Mouse (Mus musculus): ENCODE results near the gene Amotl2. TPM values are rescaled to one million over a fixed set of nuclear protein-coding genes. Genes with fewer than 3 reads are reported as not detected.

Amotl2 gene
- polyA plus RNA-seq, 1 experiment from 2014 or later = 10.4 TPM

- H3K4me3 ChIP-seq = peak overlapping the region; percentile 58
- peaks cover 49% of the 10 kb centered on the region for H3K4me1 ChIP-seq
- WGBS (ENCODE audit: insufficient replicate concordance) = 65% methylated on average over 18 of the region's 18 CpGs
Observed at GRCm38 (mm10) chr9:102720567-102721167, 4.2 kb downstream of the Amotl2 start.

GRCm38 (mm10) chr9:102721406-102721978, 5.0 kb downstream of the Amotl2 start:
- H3K36me3 ChIP-seq = peaks cover 35% of the 10 kb centered on the region
- H3K27me3 ChIP-seq (replicated peaks) = peaks cover 63% of the 10 kb centered on the region
- H3K27ac ChIP-seq = peak overlapping the region; percentile 48; the same call in 1 of the 2 replicates
- no peak overlapping the region; the same call in 1 of the 2 replicates for H3K4me3 ChIP-seq
- WGBS (ENCODE audit: insufficient replicate concordance) = 59% methylated on average over 3 of the region's 3 CpGs
- H3K4me1 ChIP-seq = peaks cover 54% of the 10 kb centered on the region
- H3K4me2 ChIP-seq = peak overlapping the region; percentile 63
- no peaks in the 10 kb centered on the region for H3K9me3 ChIP-seq (replicated peaks)
- no peak overlapping the region for H3K9ac ChIP-seq
- ATAC-seq = no peak

More at GRCm38 (mm10) chr9:102720567-102721167, 4.2 kb downstream of the Amotl2 start:
- Histone ChIP-seq H3K36me3 (peaks cover 35% of the 10 kb centered on the region), H3K4me2 (peak overlapping the region; percentile 63), H3K9ac (peak overlapping the region; percentile 29), H3K27me3 (replicated peaks) (peaks cover 63% of the 10 kb centered on the region), H3K27ac (peak overlapping the region; percentile 33; the same call in 1 of the 2 replicates), H3K9me3 (replicated peaks) (no peaks in the 10 kb centered on the region)
- ATAC-seq = no peak

- Histone ChIP-seq H3K27ac (peak overlapping the region; percentile 48; the same call in 1 of the 2 replicates), H3K9ac (no peak overlapping the region), H3K4me2 (peak overlapping the region; percentile 63; the same call in 1 of the 2 replicates), H3K9me3 (replicated peaks) (no peaks in the 10 kb centered on the region), H3K36me3 (peaks cover 38% of the 10 kb centered on the region), H3K27me3 (replicated peaks) (peaks cover 57% of the 10 kb centered on the region), H3K4me1 (peaks cover 59% of the 10 kb centered on the region), H3K4me3 (no peak overlapping the region)
- WGBS (ENCODE audit: insufficient replicate concordance) = 28% methylated on average over 9 of the region's 9 CpGs
- ATAC-seq = no peak
Observed at GRCm38 (mm10) chr9:102722071-102722561, 5.6 kb downstream of the Amotl2 start.

DNA sequence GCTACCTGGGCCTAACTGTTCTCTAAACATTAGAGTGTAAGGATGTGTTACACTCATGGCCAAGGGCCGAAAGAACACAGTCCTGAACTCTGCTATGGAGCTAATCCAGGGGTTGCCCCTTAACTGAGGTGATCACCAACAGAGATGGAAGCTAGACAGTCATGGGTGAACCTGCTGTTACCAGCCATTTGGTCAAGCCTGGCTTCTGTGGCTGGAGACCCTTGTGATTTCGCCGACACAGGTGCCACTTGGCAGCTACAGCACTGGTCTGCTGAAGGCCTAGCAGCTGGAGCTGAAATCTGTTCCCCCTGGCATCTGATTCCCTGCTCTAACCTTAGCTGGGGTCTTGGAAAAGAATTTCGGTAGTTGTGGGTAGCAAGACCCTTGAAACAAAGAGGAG, 6.3 kb downstream of the Amotl2 start:
- H3K4me2 ChIP-seq = no peak overlapping the region

GRCm38 (mm10) chr9:102723241-102723709, 6.8 kb downstream of the Amotl2 start:
- H3K27me3 ChIP-seq (replicated peaks) = peaks cover 45% of the 10 kb centered on the region
- H3K9ac ChIP-seq = no peak overlapping the region
- no peak overlapping the region for H3K27ac ChIP-seq
- peaks cover 68% of the 10 kb centered on the region for H3K4me1 ChIP-seq
- H3K9me3 ChIP-seq (replicated peaks) = no peaks in the 10 kb centered on the region
- no peak overlapping the region for H3K4me2 ChIP-seq
- no peak for ATAC-seq
- WGBS (ENCODE audit: insufficient replicate concordance) = 83% methylated on average over 12 of the region's 12 CpGs
- no peak overlapping the region for H3K4me3 ChIP-seq
- H3K36me3 ChIP-seq = peaks cover 45% of the 10 kb centered on the region

More for the DNA sequence above, 6.3 kb downstream of the Amotl2 start:
- no peak overlapping the region for H3K4me3 ChIP-seq
- peaks cover 63% of the 10 kb centered on the region for H3K4me1 ChIP-seq
- no peak for ATAC-seq
- H3K27ac ChIP-seq = peak overlapping the region; percentile 15; the same call in 1 of the 2 replicates
- no peaks in the 10 kb centered on the region for H3K9me3 ChIP-seq (replicated peaks)
- no peak overlapping the region for H3K9ac ChIP-seq
- H3K27me3 ChIP-seq (replicated peaks) = peaks cover 50% of the 10 kb centered on the region
- 63% methylated on average over 4 of the region's 4 CpGs for WGBS (ENCODE audit: insufficient replicate concordance)
- peaks cover 40% of the 10 kb centered on the region for H3K36me3 ChIP-seq

GRCm38 (mm10) chr9:102723990-102724461, 7.6 kb downstream of the Amotl2 start:
- Histone ChIP-seq H3K4me1 (peaks cover 69% of the 10 kb centered on the region), H3K9ac (no peak overlapping the region), H3K27ac (no peak overlapping the region), H3K27me3 (replicated peaks) (peaks cover 38% of the 10 kb centered on the region), H3K4me2 (no peak overlapping the region), H3K4me3 (no peak overlapping the region), H3K36me3 (peaks cover 52% of the 10 kb centered on the region), H3K9me3 (replicated peaks) (no peaks in the 10 kb centered on the region)
- 45% methylated on average over 4 of the region's 4 CpGs for WGBS (ENCODE audit: insufficient replicate concordance)
- ATAC-seq = no peak

DNA sequence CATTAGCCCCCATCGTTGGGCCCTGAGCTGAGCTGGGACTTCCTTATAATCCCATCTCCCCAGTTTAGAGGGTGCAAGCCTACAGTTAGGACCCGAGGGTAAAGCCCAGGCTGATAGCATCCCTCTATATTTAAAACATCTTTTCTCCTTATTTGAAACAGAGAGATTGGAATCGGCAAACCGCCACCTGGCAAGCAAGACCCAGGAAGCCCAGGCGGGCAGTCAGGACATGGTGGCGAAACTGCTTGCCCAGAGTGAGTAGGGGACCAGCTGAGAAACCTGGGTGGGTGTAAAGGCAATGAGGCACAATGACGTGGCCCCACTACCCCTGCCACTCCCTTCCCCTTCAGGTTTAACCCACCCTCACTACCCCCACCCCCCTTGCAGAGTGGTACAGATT, 8.5 kb downstream of the Amotl2 start:
- no peak for ATAC-seq
- Histone ChIP-seq H3K9ac (no peak overlapping the region), H3K27me3 (replicated peaks) (peaks cover 28% of the 10 kb centered on the region), H3K4me3 (no peak overlapping the region), H3K27ac (no peak overlapping the region), H3K9me3 (replicated peaks) (no peaks in the 10 kb centered on the region), H3K36me3 (peaks cover 60% of the 10 kb centered on the region), H3K4me2 (no peak overlapping the region), H3K4me1 (peaks cover 69% of the 10 kb centered on the region)
- WGBS (ENCODE audit: insufficient replicate concordance) = 59% methylated on average over 7 of the region's 7 CpGs

DNA sequence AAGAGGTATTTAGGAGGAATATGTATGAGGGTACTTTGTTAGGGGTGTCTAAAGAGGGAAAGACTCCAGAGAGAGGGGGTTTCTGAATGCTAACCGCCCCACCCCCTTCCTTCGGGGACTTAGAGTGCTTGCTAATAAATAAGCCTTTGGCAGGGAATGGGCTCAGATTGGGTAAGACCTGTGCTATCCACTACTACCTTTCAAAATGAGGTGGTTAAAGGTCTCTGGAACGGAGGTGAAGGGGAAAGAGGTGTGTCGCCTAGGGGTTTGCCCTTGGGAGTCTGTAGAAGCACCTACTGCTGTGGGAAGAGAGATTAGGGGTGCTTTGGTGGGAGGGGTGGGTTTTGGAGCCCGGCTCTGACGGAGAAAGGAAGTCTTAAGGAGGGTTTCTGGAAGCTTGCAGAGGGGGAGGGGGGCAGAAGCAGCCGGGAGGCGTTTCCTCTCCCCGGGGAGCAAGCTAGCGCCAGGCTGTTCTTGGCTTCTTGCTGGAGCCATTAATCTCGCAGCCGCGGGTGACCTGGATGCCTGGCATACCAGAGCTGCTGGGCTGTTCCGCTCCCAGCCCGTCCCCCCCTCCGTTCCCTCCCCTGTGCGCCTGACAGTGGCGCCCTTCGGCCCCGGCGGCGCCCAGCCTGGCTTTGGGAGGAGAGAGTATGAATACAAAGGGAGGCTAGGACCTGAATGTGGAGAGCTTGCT, 9.6 kb downstream of the Amotl2 start:
- no peaks in the 10 kb centered on the region for H3K9me3 ChIP-seq (replicated peaks)
- ATAC-seq = peak; percentile 58
- H3K9ac ChIP-seq = no peak overlapping the region
- 6% methylated on average over 21 of the region's 22 CpGs for WGBS (ENCODE audit: insufficient replicate concordance)
- peak overlapping the region; percentile 10 for H3K4me2 ChIP-seq
- no peak overlapping the region for H3K4me3 ChIP-seq
- H3K4me1 ChIP-seq = peaks cover 67% of the 10 kb centered on the region
- H3K36me3 ChIP-seq = peaks cover 59% of the 10 kb centered on the region
- peaks cover 18% of the 10 kb centered on the region; the same call in 1 of the 2 replicates for H3K27me3 ChIP-seq (replicated peaks)
- peak overlapping the region; percentile 3; the same call in 1 of the 2 replicates for H3K27ac ChIP-seq

- no peak overlapping the region for H3K9ac ChIP-seq
- no peak overlapping the region for H3K4me2 ChIP-seq
Observed at GRCm38 (mm10) chr9:102726811-102727210, 10.3 kb downstream of the Amotl2 start.

GRCm38 (mm10) chr9:102727662-102728468, 11.4 kb downstream of the Amotl2 start:
- H3K27ac ChIP-seq = no peak overlapping the region
- no peak overlapping the region for H3K4me2 ChIP-seq
- H3K4me3 ChIP-seq = no peak overlapping the region
- H3K9me3 ChIP-seq (replicated peaks) = no peaks in the 10 kb centered on the region
- 80% methylated on average over 25 of the region's 25 CpGs for WGBS (ENCODE audit: insufficient replicate concordance)
- ATAC-seq = no peak
- H3K36me3 ChIP-seq = peaks cover 73% of the 10 kb centered on the region
- H3K9ac ChIP-seq = no peak overlapping the region
- peaks cover 55% of the 10 kb centered on the region for H3K4me1 ChIP-seq
- H3K27me3 ChIP-seq (replicated peaks) = peaks cover 18% of the 10 kb centered on the region; the same call in 1 of the 2 replicates

More at GRCm38 (mm10) chr9:102726811-102727210, 10.3 kb downstream of the Amotl2 start:
- Histone ChIP-seq H3K27me3 (replicated peaks) (peaks cover 18% of the 10 kb centered on the region; the same call in 1 of the 2 replicates), H3K9me3 (replicated peaks) (no peaks in the 10 kb centered on the region), H3K4me3 (no peak overlapping the region), H3K27ac (no peak overlapping the region), H3K4me1 (peaks cover 62% of the 10 kb centered on the region), H3K36me3 (peaks cover 65% of the 10 kb centered on the region)
- WGBS (ENCODE audit: insufficient replicate concordance) = 52% methylated on average over 3 of the region's 3 CpGs
- ATAC-seq = no peak

DNA sequence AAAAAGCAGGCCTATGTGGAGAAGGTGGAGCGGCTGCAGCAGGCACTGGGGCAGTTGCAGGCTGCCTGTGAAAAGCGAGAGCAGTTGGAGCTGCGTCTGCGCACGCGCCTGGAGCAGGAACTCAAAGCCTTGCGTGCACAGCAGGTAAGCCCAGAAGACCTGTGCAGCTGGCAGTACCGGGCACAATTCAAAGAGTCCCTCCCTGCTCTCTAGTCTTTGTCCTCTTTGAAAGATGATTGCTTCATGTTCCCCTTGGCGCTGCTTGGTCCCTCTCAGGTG, 11.9 kb downstream of the Amotl2 start:
- Histone ChIP-seq H3K4me2 (no peak overlapping the region), H3K4me1 (peaks cover 50% of the 10 kb centered on the region), H3K36me3 (peaks cover 68% of the 10 kb centered on the region), H3K27ac (no peak overlapping the region), H3K4me3 (no peak overlapping the region), H3K9me3 (replicated peaks) (no peaks in the 10 kb centered on the region), H3K27me3 (replicated peaks) (peaks cover 18% of the 10 kb centered on the region; the same call in 1 of the 2 replicates), H3K9ac (no peak overlapping the region)
- no peak for ATAC-seq
- WGBS (ENCODE audit: insufficient replicate concordance) = 86% methylated on average over 9 of the region's 9 CpGs

Measured in liver, embryonic 12.5 days (tissue).